Comparison of ENCODE assay signal across 14 mouse cellular contexts in genomic region chr13:110893909-110894308, GRCm38 (mm10).
A peak's percentile ranks its signal among the peaks of the same experiment; 100 is the strongest.
DNase-seq lines count a peak whose midpoint lies in the region; ATAC-seq and TF ChIP-seq lines count a peak whose summit lies in the region.
"Had no signal": no experiment of that assay in that cellular context is flagged by ENCODE, and none has a peak within 500 bp of the region (broad histone marks: within the 10 kb centered on the region; RNA-seq: fewer than 3 reads in every experiment).

No protein-coding gene starts in this region.

- no peak overlapping the region for H3K9ac ChIP-seq in lung, embryonic 14.5 days
- no peak overlapping the region for H3K9ac ChIP-seq in heart, postnatal 0 days (replicated peaks; ENCODE audit: low read depth, low read length)
- H3K9ac ChIP-seq in forebrain, embryonic 11.5 days (ENCODE audit: low read length), result no peak overlapping the region
- H3K9ac ChIP-seq: embryonic facial prominence, embryonic 12.5 days; liver, embryonic 12.5 days had no signal

- H3K4me1 ChIP-seq in lung, embryonic 14.5 days (ENCODE audit: insufficient read depth), result no peaks in the 10 kb centered on the region
- no peaks in the 10 kb centered on the region for H3K4me1 ChIP-seq in heart, postnatal 0 days (ENCODE audit: control insufficient read depth, insufficient read depth)
- no peaks in the 10 kb centered on the region for H3K4me1 ChIP-seq in forebrain, embryonic 11.5 days (replicated peaks; ENCODE audit: control insufficient read depth, insufficient read depth, low read length)
- H3K4me1 ChIP-seq: liver, embryonic 12.5 days had no signal

- no peaks in the 10 kb centered on the region for H3K36me3 ChIP-seq in lung, embryonic 14.5 days (ENCODE audit: insufficient read depth)
- no peaks in the 10 kb centered on the region for H3K36me3 ChIP-seq in heart, postnatal 0 days (replicated peaks; ENCODE audit: control insufficient read depth, insufficient read depth, low read length)
- no peaks in the 10 kb centered on the region for H3K36me3 ChIP-seq in forebrain, embryonic 11.5 days (ENCODE audit: control insufficient read depth, insufficient read depth, low read length)
- H3K36me3 ChIP-seq: embryonic facial prominence, embryonic 12.5 days; forebrain, embryonic 10.5 days; liver, embryonic 12.5 days had no signal

- no peak for TF ChIP-seq CTCF in lung, embryonic 14.5 days (IDR thresholded peaks at IDR 0.05; ENCODE audit: low read depth)
- no peak for TF ChIP-seq CTCF in heart, postnatal 0 days (IDR thresholded peaks at IDR 0.05; ENCODE audit: low read depth)

- no peaks in the 10 kb centered on the region for H3K9me3 ChIP-seq in lung, embryonic 14.5 days (ENCODE audit: low read depth, low read length)
- no peaks in the 10 kb centered on the region for H3K9me3 ChIP-seq in heart, postnatal 0 days (replicated peaks; ENCODE audit: control insufficient read depth, low read length)
- H3K9me3 ChIP-seq in forebrain, embryonic 11.5 days (ENCODE audit: control insufficient read depth, low read length), result no peaks in the 10 kb centered on the region
- H3K9me3 ChIP-seq: embryonic facial prominence, embryonic 12.5 days; forebrain, embryonic 10.5 days; liver, embryonic 12.5 days; megakaryocyte, embryonic 14.5 days had no signal

- H3K4me2 ChIP-seq in lung, embryonic 14.5 days, result no peak overlapping the region
- H3K4me2 ChIP-seq in heart, postnatal 0 days (ENCODE audit: low read depth, low read length), result no peak overlapping the region
- no peak overlapping the region for H3K4me2 ChIP-seq in forebrain, embryonic 11.5 days (ENCODE audit: low read depth, low read length, severe bottlenecking)
- H3K4me2 ChIP-seq: embryonic facial prominence, embryonic 12.5 days; liver, embryonic 12.5 days had no signal

- no peaks in the 10 kb centered on the region for H3K27me3 ChIP-seq in lung, embryonic 14.5 days (ENCODE audit: insufficient read depth, low read length)
- H3K27me3 ChIP-seq in heart, postnatal 0 days (ENCODE audit: control insufficient read depth, insufficient read depth, low read length), result no peaks in the 10 kb centered on the region
- no peaks in the 10 kb centered on the region for H3K27me3 ChIP-seq in forebrain, embryonic 11.5 days (ENCODE audit: control insufficient read depth, insufficient read depth, low read length)
- H3K27me3 ChIP-seq: embryonic facial prominence, embryonic 12.5 days; liver, embryonic 12.5 days; Patski had no signal

- 52% methylated on average over 6 of the region's 6 CpGs for WGBS in lung, embryonic 14.5 days
- 45% methylated on average over 6 of the region's 6 CpGs for WGBS in heart, postnatal 0 days
- WGBS in forebrain, embryonic 11.5 days, result 81% methylated on average over 6 of the region's 6 CpGs

- peak; percentile 39; the same call in 1 of the 2 replicates for ATAC-seq in lung, embryonic 14.5 days (ENCODE audit: insufficient read depth)
- ATAC-seq in heart, postnatal 0 days (ENCODE audit: insufficient read depth, low read depth), result peak; percentile 44
- no peak for ATAC-seq in forebrain, embryonic 11.5 days (replicated peaks; ENCODE audit: low FRiP score)
- ATAC-seq: liver, embryonic 12.5 days; Patski had no signal

- peak; percentile 45 for DNase-seq in embryo, embryonic 11 days
- no peak for DNase-seq in embryo, embryonic 10.5 days (ENCODE audit: low spot score)
- peak; percentile 70 for DNase-seq in lung, embryonic 14.5 days
- no peak for DNase-seq in lung, postnatal 25 days (ENCODE audit: low spot score)
- DNase-seq in heart, postnatal 0 days (ENCODE audit: low spot score), result no peak
- peak; percentile 27 to 35 for DNase-seq in kidney, postnatal 36 days
- no peak for DNase-seq in frontal cortex, postnatal 36 days (ENCODE audit: low spot score in 2 of 2)
- DNase-seq in forebrain, embryonic 11.5 days (ENCODE audit: low spot score), result no peak
- DNase-seq: cerebellum, adult 11-12 months had no signal

- H3K27ac ChIP-seq in lung, embryonic 14.5 days (ENCODE audit: low read depth), result no peak overlapping the region
- peak overlapping the region; percentile 30; the same call in 1 of the 2 replicates for H3K27ac ChIP-seq in heart, postnatal 0 days (ENCODE audit: low read depth)
- H3K27ac ChIP-seq in forebrain, embryonic 11.5 days (ENCODE audit: low read depth, low read length), result no peak overlapping the region
- H3K27ac ChIP-seq: embryonic facial prominence, embryonic 12.5 days; forebrain, embryonic 10.5 days; liver, embryonic 12.5 days had no signal

- TF ChIP-seq EP300 in heart, postnatal 0 days (IDR thresholded peaks at IDR 0.05; ENCODE audit: low read depth), result peak; percentile 83

- no peak overlapping the region for H3K4me3 ChIP-seq in lung, embryonic 14.5 days (ENCODE audit: low read depth, low read length)
- no peak overlapping the region for H3K4me3 ChIP-seq in heart, postnatal 0 days (ENCODE audit: low read depth, low read length)
- H3K4me3 ChIP-seq in forebrain, embryonic 11.5 days (ENCODE audit: low read depth, low read length), result no peak overlapping the region
- H3K4me3 ChIP-seq: embryonic facial prominence, embryonic 12.5 days; forebrain, embryonic 10.5 days; liver, embryonic 12.5 days; megakaryocyte, embryonic 14.5 days had no signal

Comparison
In these comparisons a context has a peak if more than half of its experiments do, and no peak if none do; other contexts are left out.
1. DNase-seq: peak in embryo, embryonic 11 days (single experiment), lung, embryonic 14.5 days (single experiment) and kidney, postnatal 36 days (2 of 2); none in embryo, embryonic 10.5 days (single experiment), lung, postnatal 25 days (single experiment), heart, postnatal 0 days (single experiment), frontal cortex, postnatal 36 days (0 of 2) and forebrain, embryonic 11.5 days (single experiment).